Mouse (Mus musculus): ENCODE data around the gene Mical3.

DNA sequence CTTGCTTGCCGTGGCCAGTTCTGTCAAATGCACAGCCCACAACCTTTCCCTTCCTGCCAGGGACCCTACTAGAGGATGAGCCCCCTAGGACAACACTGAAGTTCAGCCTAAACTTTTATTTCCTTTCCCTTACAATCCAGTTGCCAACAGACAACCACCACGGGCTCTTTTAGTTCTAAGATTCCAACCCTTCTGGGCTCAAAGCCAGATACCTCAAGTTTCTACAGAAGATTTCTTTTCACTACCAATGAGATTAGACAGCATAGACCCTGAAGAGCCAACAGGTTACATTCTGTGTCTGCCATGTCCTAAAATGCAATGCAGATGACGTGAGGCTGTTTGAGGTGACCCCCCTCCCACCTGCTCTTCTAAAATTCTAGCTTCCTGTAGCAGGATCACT is 75.3 kb downstream of the Mical3 start:
- TF ChIP-seq CTCF (IDR thresholded peaks at IDR 0.05; ENCODE audit: low read depth) (no peak), EP300 (IDR thresholded peaks at IDR 0.05; ENCODE audit: low read depth) (no peak)

Measured in heart, postnatal 0 days (tissue).